Mouse (Mus musculus) layer of hippocampus, postnatal 36 days (tissue): ENCODE measurements around the gene Ube2d3. TPM values are rescaled to one million over a fixed set of nuclear protein-coding genes. Genes with fewer than 3 reads are reported as not detected.

Experiments used
- DNase-seq, 2 experiments: peaks; one replicate each; pipeline ENCODE4 v3.0.0; 2022
- total RNA-seq, 2 experiments: library from RNA; stranded (reverse); gene quantifications; 2 replicates each; pipeline ENCODE4 v1.2.3; 2021

The Ube2d3 gene
- 100 to 1,000 TPM; 251 to 252 TPM for total RNA-seq

DNA sequence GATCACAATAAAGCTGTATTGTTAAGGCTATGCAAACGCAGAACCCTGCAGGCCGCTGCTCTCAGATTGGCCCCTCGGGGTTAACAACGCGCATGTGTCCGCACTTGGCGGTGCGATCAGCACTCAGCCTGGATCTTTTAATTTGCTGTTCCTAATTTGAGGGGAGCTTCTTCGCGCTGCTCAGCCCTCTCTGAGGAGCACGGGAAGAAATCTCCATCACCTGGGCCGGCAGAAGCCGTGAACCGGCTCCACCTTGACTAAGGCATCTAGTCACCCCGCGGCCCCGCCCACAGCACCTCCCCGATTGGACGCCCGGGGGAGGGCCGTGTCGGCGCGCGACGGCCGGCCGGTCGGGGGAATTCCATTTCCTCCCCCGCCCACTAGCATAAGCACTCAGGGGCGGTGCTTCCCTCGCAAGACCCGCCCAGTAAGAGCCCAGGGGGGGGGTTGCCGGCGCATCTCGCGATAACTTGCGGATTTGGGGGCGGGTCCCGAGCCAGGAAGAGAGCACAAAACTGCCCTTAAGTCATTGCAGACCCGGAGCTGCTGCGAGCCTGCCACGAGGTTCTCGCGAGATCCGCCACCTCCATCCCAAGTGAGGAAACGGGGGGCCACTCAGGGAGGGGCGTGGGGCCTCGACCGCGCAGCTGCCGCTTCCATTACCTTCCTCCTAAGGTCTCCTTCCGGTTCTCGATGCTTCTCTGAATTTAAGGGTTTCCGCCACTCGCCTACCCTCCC, at the start of gene Ube2d3:
Gene Ube2d3 (plus strand): TSS at position 392 of the 738 bp plus-strand sequence.
- DNase-seq, result peak; percentile 98 to 99

DNA sequence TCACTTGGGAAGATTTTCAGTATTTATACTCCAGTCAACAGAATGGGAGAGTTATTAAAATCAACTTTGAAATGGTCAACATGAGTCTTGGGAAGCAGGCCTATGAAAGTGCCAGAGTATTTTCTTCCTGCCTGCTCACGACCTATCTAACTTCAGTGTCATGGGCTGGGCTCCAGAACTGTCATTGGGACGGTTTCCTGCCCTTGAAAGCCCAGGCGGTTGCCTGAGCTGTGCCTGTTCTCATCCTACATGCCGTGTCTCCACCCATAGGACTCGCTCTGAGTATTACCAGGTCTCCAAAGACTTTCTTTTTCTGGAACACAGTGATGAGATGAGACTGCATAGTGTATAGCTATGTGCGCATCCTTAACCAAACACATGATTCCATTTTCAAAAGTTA, 44.8 kb upstream of the Ube2d3 start:
- DNase-seq, result no peak

DNA sequence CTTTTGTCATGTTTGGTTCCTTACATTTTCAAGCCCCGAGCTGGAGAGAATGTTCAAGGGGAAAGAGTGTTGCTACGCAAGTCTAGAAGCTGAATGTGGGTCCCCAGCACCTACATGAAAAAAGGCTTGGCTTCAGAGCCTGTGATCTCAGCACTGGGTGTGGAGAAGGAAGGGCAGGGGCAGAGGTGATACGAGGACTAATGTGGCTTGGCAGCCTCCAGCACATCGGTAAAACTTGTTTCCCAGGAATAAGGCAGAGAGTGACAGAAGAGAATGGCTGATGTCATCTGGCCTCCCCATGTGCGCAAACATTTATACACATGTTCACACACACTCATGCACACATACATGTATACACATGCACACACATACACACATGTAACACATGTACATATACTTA, 42.9 kb upstream of the Ube2d3 start:
- no peak for DNase-seq

DNA sequence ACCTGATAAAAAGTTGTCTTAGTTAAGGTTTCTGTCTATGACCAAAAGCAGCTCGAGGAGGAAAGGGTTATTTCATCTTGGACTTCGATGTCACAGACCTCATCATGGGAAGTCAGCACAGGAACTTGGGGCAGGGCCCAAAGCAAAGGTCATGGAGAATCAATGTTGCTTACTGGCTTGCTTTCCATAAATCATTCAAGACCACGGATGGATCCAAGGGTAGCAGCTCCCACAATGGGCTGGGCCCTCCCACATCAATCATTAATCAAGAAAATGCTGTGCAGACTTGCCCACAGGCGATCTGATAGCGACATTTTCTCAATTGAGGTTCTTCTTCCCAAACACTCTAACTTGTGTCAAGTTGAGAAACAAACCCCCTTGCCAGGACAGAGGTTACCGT, 41.9 kb upstream of the Ube2d3 start:
- no peak for DNase-seq

DNA sequence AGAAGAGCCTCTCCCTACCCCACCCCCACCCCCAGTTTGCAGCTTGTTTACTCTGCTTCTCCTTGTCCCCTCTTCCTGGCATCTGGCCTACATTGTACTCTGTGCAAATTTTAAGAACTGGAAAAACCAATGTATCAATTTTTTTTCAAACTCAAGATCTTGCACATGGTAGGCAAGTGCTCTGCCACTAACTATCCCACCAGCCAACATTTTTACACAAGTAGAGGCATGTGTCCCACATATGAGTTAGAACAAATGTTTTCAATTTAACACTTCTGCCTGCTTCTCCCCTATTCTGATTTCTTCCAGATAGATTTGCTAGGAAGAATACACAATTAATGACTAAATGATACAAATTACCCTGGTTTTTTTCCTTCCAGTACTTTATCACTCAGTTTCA, 40.8 kb upstream of the Ube2d3 start:
- DNase-seq, result no peak

DNA sequence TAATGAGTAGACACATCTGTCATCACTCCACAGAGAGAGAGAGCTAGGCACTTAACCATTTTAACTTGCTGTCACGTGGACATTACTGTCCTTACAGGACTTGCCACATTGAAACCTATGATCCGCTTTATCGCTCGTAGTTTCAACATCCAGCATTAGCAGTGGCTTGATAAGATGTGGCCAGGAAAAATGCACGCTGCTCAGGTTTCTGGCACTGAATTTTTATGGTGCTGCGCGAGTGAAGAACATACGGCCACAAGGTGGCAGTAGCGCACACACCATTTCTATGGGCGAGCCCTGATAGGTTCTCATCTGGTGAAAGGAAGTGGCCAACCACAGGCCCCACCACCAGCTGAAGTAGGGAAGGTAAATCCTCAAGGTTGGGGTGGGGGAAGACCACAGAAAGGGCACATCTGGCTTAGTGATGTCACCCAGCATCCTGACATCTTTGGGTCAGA, 35.7 kb upstream of the Ube2d3 start:
- DNase-seq, result peak; percentile 72

DNA sequence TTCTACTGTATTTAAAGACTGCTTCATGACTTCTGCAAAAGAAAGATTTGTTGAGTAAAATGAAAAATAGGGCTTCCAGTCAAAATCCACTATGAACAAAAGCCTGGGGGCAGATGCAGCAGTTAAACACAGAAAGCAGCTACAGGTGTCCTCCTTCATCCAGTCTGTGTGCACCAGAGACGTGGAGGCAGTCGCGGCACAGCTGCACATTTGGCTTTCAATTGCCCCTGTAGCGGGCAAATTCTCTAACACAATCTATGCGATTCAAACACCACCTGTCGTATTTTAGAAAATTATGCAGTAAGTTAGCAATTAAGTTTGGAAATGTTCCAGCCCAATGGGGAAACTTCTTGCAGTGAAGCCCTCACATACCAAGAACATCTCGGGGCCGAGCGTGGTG, 34.7 kb upstream of the Ube2d3 start:
- no peak for DNase-seq

DNA sequence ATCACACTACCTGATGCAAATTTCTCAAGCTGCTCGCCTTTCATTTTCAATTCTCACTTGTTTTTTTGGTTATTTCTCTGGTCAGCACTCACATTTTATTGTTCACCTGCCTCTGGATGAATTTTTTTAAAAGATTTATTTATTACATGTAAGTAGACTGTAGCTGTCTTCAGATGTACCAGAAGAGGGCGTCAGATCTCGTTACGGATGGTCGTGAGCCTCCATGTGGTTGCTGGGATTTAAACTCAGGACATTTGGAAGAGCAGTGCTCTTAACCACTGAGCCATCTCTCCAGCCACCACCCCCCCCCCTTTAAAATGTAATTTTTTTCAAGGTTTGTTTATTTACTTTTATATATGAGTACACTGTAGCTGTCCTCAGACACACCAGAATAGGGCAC, 34.1 kb upstream of the Ube2d3 start:
- DNase-seq, result no peak

DNA sequence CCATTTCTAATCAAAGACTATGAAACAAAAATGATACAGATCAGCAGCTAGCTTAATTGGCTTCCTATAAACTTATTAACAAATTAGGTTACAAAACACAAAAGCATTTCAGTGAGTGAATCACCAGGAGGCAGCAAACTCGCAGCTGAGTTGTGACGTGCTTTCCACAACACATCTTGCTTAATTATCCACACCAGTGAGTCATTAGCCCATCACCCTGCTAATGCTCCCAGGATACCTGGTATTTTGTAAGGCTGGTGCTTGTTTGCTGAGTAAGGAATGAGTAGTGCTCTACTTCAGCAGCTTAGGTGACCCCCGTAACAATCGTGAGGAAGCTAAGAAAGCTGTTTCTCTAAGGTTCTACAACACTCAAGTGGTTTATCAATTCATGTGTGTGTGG, 33.4 kb upstream of the Ube2d3 start:
- no peak for DNase-seq

DNA sequence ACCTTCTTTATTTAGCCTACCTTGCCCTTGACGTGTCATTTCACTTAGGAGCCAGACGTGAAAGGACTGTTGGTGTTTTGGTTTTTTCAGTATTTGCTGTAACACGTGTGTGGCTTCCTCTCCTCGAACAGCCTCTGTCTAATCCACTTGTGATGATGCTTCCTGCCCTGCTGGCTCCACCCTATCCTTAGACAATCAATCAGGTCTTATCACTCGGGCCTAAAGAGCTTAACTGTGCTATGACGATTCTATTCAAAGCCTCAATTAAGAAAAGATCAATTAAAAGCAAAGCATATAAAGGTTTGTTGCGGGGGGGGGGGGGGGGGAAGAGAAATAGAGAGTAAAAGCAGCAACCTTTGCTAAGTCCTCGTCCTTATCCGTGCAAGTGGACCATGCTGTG, 30.6 kb upstream of the Ube2d3 start:
- DNase-seq, result no peak

DNA sequence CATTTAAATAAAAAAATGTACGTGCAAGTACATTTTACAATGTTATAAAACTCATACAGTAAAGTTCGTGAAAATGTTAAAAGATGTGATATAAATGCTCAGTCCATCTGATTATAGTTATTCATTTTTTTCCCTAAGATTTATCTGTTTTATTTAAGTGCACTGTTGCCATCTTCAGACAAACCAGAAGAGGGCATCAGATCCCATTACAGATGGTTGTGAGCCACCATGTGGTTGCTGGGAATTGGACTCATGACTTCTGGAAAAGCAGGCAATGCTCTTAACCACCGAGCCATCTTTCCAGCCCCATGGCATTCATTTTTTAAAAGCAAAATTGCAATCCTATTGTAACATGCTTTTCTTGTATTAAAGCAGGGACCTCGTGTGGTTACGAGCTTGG, 28.7 kb upstream of the Ube2d3 start:
- no peak for DNase-seq

DNA sequence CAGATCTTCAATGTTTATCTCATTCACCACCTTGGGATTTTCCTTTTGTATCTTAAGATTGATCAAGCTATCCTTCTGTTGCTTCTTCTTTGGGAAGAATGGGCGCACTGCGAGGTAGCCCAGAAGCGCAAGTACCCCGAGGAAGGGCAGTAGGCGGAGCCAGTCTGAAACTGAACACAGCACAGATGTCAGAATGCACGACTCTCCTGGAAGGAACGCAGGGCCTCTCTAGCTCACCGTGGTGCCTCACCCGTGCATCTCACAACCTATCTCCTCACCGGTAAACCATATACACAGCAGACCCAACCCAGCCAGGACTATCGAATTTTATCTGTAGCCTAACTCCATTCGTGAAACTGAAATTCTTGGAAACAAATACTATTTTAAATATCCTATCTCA, 26.9 kb upstream of the Ube2d3 start:
- DNase-seq, result no peak

DNA sequence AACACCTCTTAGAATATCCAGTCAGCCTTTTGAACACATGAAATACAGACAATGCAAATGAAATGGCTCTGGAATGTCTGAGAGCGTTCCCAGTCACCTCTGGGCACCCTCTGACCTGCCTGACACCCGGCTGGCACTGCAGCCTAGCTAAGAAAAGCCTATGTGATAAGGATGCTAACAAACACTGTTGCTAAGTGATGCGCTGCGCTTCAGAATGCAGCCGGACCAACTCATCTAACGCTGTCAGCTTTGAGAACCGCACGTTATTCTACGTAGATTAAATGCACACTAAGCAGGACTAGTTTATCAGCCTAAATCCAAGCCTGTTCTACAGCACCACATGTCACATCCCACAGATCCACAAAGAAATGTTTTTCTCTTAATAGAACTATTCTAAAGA, 26.1 kb upstream of the Ube2d3 start:
- DNase-seq, result no peak

DNA sequence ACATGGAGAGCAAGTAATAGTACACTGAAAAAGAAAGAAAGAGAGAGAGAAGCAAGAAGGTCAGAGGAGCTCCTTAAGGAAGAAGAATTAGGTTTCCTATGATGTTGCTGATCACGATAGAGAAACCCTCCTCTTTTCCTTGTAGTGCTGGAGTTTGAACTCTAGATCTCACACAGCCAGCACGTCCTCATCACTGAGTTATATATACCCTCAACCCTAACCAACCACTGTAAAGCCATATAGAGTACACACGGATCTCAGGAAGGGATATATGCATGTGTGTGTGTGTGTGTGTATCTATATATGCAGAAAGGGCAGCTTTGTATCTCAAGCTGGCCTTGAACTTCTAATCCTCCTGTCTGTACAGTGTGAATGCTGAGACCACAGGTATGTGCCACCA, 20.7 kb upstream of the Ube2d3 start:
- no peak for DNase-seq

DNA sequence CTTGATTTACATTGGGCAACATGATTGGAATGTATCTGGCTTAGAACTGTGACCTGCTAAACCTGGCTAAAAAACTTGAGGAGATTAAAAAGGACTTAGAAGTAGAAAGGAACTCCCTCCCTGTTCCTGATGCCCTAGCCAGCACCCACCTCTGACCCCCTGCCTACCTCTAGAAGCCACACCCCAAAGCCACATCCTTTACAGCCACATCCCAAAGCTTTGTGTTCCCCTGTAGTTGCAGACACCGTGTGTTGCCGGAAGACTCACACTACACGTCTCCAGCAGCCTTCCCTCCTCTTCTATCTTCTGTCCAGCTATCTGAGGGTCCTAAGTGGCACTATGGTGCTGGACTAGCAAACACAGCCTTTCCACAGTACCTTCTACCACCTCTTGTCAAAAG, 20.1 kb upstream of the Ube2d3 start:
- DNase-seq, result no peak

DNA sequence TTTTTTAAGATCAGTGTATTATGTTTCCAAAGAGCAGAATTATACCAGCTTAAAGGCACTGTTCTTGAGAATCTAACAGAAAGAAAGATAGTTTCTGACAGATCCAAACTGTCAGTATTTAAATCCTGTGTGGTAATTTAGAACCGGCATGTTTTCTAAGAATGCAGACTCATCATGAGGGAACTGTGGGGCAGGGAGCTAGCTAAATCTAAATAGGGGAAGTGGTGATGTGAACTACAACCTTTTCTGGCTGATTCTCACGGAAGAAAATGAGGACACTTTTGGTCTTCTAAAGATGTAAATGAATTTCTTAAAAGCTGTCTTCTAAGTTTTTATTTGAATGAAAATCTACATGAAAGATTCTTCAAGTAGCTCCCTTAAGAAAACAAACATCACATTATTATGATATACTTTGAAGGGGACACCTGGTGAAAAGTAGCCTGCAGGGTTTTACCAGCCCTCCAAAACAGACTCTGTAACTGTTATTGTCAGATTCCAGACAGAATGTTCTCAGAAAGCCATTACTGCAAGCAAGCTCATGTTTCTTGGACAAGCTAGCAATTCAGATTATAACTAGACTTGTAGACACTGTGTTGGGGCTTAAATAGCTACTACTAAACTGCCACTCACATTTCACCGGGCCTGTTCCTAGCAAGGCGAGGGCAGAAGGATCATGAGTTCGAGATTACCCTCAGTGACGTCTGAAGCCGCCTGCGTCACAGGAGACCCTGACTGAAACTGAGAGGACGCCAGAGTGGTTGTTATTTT, 17.2 kb upstream of the Ube2d3 start:
- DNase-seq, result no peak

DNA sequence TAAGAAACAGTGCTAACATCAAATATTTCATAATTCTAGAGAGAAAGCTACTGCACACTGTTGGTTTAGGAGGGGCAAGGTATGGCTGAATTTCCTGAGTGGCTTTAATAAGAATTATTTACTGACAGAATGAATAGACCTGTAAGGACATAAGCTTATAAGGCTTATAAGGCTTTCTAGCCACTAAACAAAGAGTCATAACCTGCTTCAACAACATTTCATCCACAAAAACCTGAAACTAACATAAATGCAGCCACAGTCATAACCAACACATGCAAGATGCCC, 16.7 kb upstream of the Ube2d3 start:
- DNase-seq, result no peak

DNA sequence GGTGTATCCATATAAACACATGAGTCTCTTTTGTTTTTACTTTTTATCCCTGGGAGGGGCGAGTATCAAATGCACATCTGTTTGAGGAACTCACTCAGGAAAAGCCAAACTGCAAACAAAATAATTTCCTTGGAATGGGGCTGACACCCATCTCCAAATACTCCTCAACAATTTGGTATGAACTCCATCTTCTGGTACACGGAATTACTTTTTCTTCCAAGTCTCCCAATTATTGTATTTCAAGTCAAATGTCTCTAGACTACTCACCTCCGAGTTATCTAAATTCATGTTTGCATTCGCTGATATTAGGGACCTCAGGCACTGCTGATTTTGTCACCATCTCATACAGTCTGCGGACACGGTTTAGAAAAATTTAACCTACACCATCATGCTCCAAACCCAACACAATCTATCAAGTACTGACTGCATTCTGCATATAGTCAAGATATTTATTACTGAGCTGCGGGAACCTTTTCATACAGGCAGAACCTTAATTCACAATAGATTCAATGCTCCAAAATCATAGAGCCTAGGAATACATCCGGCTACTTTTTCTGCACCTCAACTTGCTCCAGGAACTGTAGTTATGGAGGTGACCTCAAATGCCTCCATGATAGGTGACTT, 15.6 kb upstream of the Ube2d3 start:
- DNase-seq, result no peak

DNA sequence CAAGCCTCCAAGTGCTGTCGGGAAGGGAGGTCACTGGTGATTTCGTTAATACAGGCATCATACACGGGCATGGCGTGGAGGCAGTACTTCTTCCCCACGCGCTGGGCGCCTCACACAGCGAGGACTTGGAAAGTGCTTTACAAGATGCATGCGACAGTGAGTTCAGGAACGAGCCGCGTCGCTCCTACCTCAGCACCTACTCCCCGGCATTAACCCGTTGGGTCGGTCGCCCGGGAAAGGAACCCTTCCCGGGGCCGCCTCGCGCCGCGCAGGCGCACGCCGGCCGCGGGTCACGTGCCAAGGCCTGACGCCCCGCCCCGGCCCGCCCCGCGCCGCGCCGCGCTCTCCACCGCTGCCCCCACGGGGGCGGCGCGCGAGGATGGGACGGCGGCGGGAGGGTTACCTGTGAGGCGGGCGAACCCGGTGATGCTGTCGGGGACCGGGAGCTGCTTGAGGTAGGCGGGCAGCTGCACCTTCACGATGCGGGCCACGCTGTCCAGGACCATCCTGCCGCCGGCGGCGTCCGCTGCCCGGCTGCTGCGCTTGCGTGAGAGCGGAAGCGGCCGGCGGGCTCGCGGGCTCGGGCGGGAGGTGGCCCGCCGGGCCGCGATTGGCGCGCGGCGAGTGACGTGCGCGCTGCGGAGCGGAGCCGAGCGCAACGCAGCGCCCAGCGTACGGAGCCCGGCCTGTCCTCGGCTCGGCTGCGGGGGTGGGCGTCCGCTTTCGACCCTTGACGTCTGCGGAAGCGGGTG, 14.9 kb upstream of the Ube2d3 start:
- DNase-seq, result peak; percentile 86 to 87

DNA sequence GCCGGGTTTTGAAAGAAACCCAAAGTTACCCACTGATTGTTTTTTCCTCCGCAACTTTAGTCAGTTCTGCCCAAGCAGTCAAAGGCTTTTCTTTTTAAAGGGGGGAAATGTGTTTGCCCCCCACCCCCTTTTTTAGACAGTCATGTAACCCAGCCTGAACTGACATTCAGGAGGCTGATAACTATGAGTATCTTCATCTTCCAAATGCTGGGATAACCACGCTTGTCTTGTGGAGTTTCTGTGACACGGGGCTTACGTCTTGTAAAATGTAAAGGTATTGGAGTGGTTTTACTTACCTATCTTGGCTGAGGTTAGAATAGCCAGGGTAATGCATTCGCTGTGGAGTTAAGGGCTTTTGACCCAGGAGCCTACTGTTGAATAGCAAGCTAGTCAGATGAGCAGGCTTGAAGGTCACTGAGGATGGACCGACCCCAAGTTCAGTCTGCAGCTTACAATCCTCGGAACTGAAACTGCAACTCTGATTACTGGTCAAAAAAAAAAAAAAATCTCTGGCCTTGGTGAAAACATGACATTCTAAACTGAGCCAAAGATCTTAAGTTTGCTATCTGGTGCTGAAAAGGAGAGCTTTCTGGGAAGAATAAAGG, 14.2 kb upstream of the Ube2d3 start, which contains the start of gene Cisd2:
Gene Cisd2 (minus strand): TSS at position 318 of the 605 bp plus-strand sequence.
- no peak for DNase-seq

DNA sequence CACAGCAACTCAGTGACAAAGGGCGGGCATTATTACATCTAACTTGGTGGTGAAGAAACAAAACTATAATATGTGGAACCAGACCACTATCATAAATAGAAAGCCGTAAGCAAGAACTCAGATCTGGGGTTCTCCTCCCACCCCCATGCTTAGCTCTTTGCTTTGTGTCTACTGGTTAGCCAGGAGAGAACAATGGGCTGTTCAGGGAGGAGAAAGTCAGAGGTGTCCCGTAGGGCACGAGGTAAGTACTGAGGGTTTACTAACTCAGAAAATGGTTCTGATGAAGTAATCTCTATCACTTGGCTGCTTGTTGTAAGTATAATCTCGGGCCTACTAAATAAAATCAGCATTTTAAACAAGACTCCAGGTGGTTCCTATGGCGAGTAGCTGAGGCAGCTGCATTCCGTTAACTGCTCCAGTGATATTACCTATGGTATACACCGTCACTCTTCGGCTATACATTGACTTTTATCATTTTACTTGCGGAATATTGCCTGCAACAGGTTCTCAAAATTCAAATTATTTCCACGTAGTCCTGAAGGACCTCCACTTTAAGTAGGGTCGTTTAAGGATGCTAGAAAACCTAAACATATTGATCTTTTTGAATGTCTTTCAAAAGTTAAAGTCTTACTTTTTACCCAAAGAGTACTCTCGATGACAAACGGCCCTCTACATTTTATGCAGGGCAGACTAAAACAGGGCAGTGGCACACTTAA, 890 bp upstream of the Ube2d3 start:
- no peak for DNase-seq

DNA sequence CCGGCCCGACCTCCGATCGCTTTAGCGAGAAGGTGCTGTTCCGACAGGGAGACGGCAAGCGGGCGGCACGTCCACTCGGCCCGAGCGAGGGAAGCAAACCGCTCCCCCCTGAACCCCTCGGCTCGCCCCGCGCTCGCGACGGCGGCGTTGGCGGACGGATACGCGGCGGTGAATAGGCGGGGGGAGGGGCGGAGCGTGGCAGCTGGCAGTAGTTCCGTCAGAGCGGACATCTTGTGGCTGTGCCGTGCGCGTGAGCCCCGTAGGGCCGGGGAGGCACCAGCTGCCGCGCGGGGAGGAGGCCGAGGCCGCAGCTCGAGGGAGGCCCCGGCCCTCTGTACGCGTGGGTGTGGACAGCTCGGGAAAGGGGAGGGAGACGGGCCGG, 573 bp downstream of the Ube2d3 start:
- DNase-seq, result peak; percentile 93 to 94
